Mouse (Mus musculus) adrenal gland, adult 2 months (tissue): ENCODE data around the gene Polr2a. TPM values are rescaled to one million over a fixed set of nuclear protein-coding genes. Genes with fewer than 3 reads are reported as not detected.
"Not testable (repeated sequence)": the region's sequence is repeated elsewhere in the genome, so short reads cannot be mapped to it uniquely, and the experiment has no call there.

Experiments
- DNase-seq: peaks from one replicate; pipeline ENCODE4 v3.0.0; 2021
- polyA plus RNA-seq: library from polyadenylated mRNA; depleted of rRNA; stranded (reverse); fragments of >200 nt; gene quantifications from 2 replicates; pipeline ENCODE4 v1.2.3, GENCODE M21; 2012
- total RNA-seq, 2 experiments: library from RNA; stranded (reverse); gene quantifications; 2 replicates each; pipeline ENCODE4 v1.2.3; 2021

The Polr2a gene
- total and polyA plus RNA-seq, 3 experiments: 38.3 to 77.9 (median 71.4) TPM

GRCm38 (mm10) chr11:69706775-69707479 lies 51.5 kb downstream of the Polr2a start:
- peak; percentile 93 for DNase-seq

GRCm38 (mm10) chr11:69704613-69705010 lies 53.8 kb downstream of the Polr2a start:
- no peak for DNase-seq

- DNase-seq: no peak
Observed at GRCm38 (mm10) chr11:69703814-69704612, 54.4 kb downstream of the Polr2a start.

- not testable (repeated sequence) for DNase-seq
Observed at GRCm38 (mm10) chr11:69703381-69703780, 55.1 kb downstream of the Polr2a start.

GRCm38 (mm10) chr11:69702886-69703285 lies 55.6 kb downstream of the Polr2a start:
- DNase-seq: not testable (repeated sequence)

- peak; percentile 39 for DNase-seq
Observed at GRCm38 (mm10) chr11:69699595-69699994, 58.8 kb downstream of the Polr2a start.

GRCm38 (mm10) chr11:69698574-69698973 lies 59.9 kb downstream of the Polr2a start:
- DNase-seq: no peak

- no peak for DNase-seq
Observed at GRCm38 (mm10) chr11:69697396-69697795, 61.0 kb downstream of the Polr2a start.

- peak; percentile 89 for DNase-seq
Observed at GRCm38 (mm10) chr11:69695361-69696181, 62.9 kb downstream of the Polr2a start, which contains the start of the genes Tnfsf12 and Tnfsfm13. Gene Tnfsf12 (minus strand): TSS chr11:69695849. Gene Tnfsfm13 (minus strand): TSS chr11:69696098.

GRCm38 (mm10) chr11:69695046-69695360 lies 63.4 kb downstream of the Polr2a start:
- no peak for DNase-seq

- no peak for DNase-seq
Observed at GRCm38 (mm10) chr11:69693421-69693965, 64.9 kb downstream of the Polr2a start.

- DNase-seq: no peak
Observed at GRCm38 (mm10) chr11:69692863-69693262, 65.6 kb downstream of the Polr2a start.

- no peak for DNase-seq
Observed at GRCm38 (mm10) chr11:69692196-69692811, 66.1 kb downstream of the Polr2a start.

- DNase-seq: no peak
Observed at GRCm38 (mm10) chr11:69689891-69690290, 68.5 kb downstream of the Polr2a start.

- DNase-seq: no peak
Observed at GRCm38 (mm10) chr11:69687061-69687460, 71.4 kb downstream of the Polr2a start.

GRCm38 (mm10) chr11:69686377-69686776 lies 72.1 kb downstream of the Polr2a start:
- DNase-seq: peak; percentile 64

- DNase-seq: peak; percentile 86
Observed at GRCm38 (mm10) chr11:69685526-69686148, 72.8 kb downstream of the Polr2a start, which contains the start of gene Tnfsf13. Gene Tnfsf13 (minus strand): TSS chr11:69685784.

- peak; percentile 21 for DNase-seq
Observed at GRCm38 (mm10) chr11:69684936-69685335, 73.5 kb downstream of the Polr2a start.

- DNase-seq: no peak
Observed at GRCm38 (mm10) chr11:69684128-69684745, 74.2 kb downstream of the Polr2a start.
